Mouse (Mus musculus): ENCODE measurements around the gene Olfr281. TPM values are rescaled to one million over a fixed set of nuclear protein-coding genes. Genes with fewer than 3 reads are reported as not detected.
A peak's percentile ranks its signal among the peaks of the same experiment; 100 is the strongest.
"Not testable (repeated sequence)": the region's sequence is repeated elsewhere in the genome, so short reads cannot be mapped to it uniquely, and the experiment has no call there.

Gene Olfr281
- not detected for total RNA-seq (2021)

DNA sequence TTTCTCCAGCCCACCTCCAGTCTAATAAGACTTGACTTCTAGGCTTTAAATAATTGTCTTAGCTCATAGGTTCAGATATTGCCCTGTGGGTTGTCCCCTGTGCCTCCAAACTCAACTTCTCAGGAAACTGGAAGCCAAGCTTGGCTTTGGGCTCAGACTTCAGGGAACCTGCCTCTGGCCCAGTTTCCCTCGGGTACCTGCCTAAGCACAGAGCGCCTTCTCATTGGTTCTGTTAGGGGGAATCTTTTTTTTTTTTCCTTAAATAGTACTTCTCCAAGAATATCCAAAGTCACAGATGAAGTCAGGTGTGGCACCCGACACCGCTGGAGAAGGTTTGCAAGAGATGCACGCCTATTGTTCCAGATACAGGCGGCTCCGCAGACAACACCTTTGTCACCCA, at the start of gene Olfr281:
Gene Olfr281 (plus strand): TSS at position 301 of the 400 bp plus-strand sequence.
- DNase-seq: no peak
- intact Hi-C loops (cut with DNase I): no loop called here

DNA sequence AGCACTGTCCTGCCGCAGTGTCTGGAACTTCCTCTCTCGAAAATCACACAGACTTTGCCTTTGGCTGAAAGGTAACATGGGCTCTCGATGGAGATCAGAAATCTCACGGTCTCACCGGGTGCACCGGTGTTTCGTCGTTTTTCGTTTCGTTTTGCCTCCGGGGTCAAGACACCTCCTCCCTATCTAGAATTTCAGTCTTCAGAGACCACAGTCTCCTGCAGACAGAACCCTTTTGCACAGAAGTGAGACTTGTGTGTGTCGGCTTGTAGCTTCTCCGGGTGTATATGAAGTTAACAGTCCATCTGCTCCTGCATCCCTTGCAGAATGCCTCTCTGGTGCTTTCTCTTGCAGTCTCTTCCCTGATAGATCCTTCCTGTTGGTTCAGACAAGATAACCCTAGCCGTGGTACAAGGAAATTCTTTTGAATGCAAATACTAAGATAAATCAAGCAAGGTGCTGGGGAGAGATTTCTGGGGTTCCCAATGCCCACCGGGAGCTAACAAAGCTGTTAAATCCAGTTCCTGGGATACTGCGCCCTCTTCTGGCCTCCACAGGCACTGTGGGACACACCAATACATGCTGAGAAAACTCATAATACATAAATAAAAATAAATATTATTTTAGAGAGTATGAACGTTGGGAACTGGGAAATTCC, 43.9 kb upstream of the Olfr281 start:
- intact Hi-C loops (cut with DNase I): no loop called here

DNA sequence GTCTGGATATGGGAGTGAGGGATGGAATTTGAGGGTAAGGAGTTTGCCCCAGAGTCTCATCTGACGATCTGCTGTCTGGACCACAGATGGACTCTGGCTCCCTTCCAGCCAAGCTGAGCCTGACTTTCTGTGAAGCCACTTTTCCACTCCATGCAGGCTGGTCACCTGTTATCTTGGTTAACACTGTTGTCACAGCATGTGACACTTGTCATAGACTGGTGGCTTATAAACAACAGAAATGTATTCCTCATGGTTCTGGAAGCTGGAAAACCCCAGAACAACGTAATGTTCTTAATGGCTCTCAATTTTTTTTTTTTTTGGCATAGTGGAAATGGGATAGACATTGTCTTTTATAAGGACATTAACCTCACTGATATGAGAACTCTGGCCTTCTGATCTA, 42.8 kb upstream of the Olfr281 start:
- intact Hi-C loops (cut with DNase I): no loop called here
- DNase-seq: no peak

More for the DNA sequence above, 43.9 kb upstream of the Olfr281 start:
- DNase-seq: peak; percentile 33

DNA sequence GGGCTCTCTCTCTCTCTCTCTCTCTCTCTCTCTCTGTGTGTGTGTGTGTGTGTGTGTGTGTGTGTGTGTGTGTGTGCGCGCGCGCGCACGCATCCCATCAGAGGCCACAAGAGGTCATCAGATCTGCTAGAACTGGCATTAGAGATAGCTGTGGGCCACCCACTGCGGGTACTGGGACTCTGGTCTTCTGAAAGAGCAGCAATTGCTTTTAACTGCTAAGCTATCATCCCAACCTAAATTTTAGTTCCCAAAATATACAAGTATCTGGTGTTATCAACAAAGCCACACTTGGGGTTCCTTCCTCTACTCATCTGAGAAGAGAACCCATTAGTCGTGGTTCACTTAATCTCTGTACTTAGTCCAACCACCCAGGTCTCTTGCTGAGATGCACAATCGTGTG, 42.1 kb upstream of the Olfr281 start:
- intact Hi-C loops (cut with DNase I): no loop called here
- DNase-seq: no peak

DNA sequence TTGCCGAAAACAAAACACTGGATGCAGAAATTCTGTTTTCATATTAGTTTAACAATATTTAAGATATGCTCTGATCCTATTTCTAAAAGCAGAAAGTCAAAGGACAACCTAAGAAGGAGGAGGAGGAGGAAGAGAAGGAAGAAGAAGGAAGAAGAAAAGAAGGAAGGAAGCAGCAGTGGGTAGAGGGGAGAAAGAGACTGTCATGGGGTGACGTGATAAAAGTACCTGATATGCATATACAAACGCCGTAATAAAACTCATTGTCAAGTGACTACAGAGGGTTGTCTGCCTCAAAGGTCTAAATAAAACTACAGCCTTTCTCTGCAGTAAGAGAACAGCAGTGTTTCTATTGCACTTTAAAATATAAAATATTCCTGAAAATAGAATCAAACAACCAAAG, 36.4 kb upstream of the Olfr281 start:
- DNase-seq: no peak
- intact Hi-C loops (cut with DNase I): no loop called here

DNA sequence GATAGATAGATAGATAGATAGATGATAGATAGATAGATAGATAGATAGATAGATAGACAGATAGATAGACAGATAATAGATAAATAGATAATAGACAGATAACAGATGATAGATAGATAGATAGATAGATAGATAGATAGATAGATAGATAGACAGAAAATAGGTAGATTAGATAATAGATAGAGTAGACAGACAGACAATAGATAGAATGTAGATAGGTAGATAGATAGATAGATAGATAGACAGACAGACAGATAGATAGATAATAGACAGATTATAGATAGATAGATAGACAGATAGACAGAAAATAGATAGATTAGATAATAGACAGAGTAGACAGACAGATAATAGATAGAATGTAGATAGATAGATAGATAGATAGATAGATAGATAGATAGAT, 35.6 kb upstream of the Olfr281 start:
- intact Hi-C loops (cut with DNase I); DNase-seq: not testable (repeated sequence)

DNA sequence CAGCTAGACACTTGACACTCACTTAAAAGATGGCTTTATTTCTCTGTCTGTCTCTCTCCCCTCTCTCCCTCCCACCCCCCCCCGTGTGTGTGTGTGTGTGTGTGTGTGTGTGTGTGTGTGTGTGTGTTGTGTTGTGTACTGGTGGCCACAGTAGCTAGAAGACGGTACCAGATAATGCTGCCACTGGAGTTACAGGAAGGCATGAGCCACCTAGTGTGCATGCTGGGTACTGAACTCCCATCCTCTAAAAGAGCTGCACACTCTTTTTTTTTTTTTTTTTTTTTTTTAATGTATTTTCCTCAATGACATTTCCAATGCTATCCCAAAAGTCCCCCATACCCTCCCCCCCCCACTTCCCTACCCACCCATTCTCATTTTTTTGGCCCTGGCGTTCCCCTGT, 35.1 kb upstream of the Olfr281 start:
- intact Hi-C loops (cut with DNase I); DNase-seq: not testable (repeated sequence)

DNA sequence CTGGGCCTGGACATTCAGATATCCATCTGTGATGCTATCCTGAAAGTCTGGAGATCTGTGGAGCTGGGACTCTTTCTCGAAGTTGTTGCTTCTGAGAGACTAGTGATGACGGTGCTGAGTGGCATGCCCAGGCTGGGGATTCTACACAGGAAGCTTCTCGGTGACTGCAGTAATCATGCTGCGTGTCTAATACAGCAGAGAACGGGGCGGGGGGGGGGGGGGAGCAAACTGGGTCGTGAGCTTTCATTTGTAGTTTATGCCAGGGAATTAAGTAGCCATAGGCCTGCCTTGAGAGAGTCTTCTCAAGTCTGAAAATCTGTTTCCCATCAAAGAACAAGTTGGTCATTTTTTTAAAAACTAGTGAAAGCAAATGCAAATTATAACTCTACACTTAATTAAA, 34.3 kb upstream of the Olfr281 start:
- DNase-seq: no peak
- intact Hi-C loops (cut with DNase I): no loop called here

DNA sequence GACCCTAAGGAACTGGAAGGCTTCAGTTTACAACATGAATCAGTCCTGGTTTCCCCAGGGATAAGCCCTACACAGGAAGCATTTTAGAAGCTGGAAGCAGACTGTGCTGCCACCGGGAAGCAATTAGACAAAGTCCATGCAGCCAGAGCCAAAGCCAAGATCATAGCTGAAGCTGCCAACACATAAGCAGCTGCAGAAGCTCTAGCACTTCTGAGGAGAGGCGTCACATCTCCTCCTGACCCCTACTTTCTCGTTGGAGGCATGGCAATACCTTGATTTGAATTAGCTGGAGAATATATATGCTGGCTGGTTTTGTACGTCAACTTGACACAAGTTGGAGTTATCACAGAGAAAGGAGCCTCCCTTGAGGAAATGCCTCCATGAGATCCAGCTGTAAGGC, 31.5 kb upstream of the Olfr281 start:
- intact Hi-C loops (cut with DNase I): no loop called here
- no peak for DNase-seq

DNA sequence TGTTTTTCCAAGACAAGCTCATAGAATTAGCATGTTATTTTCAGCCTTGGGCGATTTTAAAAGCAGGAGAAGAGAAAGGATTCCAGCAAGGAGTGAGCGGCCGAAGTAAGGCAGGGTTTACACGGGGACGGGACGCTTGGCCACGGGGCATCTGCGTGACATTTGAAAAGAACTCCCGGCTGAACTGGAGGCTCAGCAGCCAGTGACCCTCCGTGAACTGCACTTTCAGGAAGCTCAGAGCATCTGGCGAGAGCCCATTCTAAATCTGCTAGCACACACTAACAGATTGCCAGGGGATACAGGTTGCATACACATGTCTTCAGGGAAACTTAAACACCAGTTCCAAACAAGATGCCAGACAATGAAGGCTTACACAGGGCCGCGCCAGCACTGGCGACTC, 28.1 kb upstream of the Olfr281 start:
- DNase-seq: no peak
- intact Hi-C loops (cut with DNase I): no loop called here

DNA sequence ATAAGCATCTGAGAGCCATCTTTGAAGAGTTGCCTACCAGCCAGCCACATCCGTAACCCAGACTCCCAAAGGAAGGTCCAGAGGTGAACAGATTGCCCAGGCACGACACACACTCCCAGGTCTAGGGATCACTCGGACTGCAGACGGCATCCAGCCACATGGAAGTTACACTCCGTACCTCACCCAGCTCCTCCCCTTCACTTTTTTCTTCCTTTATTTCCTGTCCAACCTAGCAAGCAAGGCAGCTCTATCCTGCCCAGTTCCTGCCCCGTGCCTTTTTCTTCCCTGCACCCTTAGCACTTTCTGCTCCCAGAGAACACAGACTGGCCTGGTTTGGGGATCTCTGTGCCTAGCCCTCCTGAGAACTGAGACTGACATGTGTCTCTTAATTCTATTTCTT, 27.6 kb upstream of the Olfr281 start:
- intact Hi-C loops (cut with DNase I): no loop called here
- DNase-seq: no peak

DNA sequence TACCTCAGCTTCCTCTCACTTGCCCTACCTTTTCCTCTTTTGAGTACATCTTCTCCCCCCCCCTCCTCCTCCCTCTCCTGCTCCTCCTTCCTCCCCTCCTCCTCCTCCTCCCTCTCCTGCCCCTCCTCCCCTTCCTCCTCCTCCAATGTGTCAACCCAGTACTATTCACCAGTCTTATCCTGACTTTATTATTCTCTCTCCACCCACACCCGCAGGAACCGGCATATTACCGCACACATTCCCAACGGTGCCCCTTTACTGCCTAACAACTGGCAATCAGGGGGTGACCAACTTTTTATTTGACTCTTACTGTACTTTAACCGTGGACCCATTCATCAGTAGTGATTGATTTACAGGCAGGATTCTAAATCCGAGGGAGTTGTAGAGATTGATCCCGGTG, 27.2 kb upstream of the Olfr281 start:
- intact Hi-C loops (cut with DNase I): no loop called here
- DNase-seq: no peak

DNA sequence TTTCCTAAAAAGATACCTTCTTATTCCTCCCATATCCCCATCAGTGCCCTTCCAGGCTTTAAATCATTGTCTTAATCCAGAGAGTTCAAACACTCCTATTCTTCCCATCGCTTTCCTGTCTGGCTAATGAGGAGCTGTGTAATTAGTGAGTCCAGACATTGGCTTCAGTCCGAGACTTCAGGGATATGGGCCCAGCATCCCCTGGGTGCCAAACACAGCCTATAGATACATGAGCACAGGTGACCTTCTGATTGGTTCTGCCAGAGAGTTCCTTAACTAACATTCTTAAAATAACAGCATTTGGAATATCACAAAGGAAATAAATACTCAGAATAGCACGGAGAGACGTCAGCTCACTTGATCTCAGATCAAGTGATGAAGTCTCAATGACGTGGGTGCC, 21.5 kb upstream of the Olfr281 start, which contains the start of gene Olfr282:
Gene Olfr282 (plus strand): TSS at position 301 of the 400 bp plus-strand sequence.
- intact Hi-C loops (cut with DNase I); DNase-seq: not testable (repeated sequence)

DNA sequence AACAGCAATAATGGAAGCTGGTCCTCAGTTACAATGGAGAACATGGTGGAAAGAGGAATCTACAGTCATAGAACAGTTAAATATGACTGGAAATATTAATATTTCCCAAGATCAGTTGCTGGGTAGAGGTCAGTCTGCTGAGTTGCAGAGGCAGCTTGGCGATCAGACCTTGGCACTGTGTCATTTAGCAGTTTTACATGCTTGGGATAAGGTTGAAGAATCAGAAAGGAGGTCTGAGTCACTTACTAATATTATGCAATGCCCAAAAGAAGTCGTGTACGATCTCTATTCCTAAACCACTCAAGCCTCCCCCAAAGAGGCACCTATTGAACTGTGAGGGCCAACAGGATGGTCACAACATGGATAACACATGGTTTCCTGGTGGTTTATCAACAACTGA, 7.8 kb upstream of the Olfr281 start:
- intact Hi-C loops (cut with DNase I): no loop called here
- no peak for DNase-seq

DNA sequence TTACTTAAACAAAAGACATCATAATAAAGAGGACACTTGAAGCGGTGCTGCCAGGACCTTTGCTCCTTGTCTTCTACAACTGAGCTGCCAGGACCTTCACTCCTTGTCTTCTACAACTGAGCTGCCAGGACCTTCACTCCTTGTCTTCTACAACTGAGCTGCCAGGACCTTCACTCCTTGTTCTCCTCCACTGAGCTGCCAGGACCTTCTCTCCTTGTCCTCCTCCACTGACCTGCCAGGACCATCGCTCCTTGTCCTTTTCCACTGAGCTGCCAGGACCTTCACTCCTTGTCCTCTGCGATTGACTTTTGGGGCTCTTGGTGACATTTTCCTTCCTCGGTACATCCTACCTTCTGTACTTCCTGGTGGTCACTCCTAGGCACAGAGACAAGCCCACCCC, 3.9 kb upstream of the Olfr281 start:
- peak; percentile 2 for DNase-seq
- intact Hi-C loops (cut with DNase I): no loop called here

DNA sequence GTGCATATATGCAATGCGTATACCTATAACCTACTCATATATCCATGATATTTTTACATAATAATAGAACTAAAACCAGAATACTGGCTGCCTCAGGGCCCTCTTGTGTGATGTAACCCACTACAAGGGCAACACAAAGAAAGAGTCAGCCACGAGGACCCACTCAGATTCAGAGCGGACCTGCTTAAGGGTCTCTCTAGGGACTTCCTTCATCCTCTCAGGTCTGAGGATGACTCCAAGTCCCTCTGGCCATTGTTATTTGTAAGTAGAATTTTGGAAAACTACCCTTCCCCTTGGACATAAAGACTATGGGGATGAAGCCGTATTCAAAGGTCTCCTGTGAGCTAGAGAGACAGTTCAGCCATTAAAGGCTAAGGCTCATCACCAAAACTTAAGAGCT, 17.2 kb downstream of the Olfr281 start, which contains the start of gene OR5BS1P:
Gene OR5BS1P (plus strand): TSS at position 301 of the 400 bp plus-strand sequence.
- no peak for DNase-seq
- intact Hi-C loops (cut with DNase I): no loop called here

DNA sequence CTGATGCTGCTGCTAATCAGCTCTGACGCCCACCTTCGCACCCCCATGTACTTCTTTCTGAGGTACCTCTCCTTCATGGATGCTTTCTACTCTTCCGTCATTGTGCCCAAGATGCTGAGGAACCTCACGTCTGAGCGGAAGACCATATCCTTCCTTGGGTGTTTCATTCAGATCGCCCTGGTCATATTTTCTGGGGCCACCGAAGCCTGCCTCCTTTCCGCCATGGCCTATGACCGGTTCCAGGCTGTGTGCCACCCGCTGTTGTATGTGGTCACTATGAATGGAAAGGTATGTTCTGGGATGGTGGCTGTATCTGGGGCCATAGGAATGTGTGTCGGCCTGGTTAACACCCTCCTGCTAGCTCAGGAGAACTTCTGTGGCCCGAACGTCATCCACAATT, 19.2 kb downstream of the Olfr281 start:
- no peak for DNase-seq
- intact Hi-C loops (cut with DNase I): no loop called here

DNA sequence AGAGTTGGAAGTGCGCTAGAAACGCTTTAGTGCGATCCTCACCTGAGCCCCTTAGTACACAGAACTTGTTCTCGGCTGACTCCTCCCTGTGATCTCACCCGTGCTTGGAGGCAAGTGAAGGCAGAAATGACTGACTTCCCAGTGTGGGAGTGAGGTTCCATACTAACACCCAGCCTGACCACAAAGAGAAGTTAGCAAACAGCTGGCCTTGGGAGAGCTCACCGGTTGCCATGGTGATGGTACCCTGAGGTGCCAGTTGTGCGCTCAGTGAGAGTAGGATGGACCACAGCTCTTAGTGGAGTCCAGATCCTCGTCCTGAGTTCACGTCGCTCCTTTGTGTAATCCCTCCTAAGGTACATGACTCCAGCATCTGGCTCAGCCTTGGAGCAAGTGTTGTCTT, 22.6 kb downstream of the Olfr281 start:
- no peak for DNase-seq
- intact Hi-C loops (cut with DNase I): no loop called here

DNA sequence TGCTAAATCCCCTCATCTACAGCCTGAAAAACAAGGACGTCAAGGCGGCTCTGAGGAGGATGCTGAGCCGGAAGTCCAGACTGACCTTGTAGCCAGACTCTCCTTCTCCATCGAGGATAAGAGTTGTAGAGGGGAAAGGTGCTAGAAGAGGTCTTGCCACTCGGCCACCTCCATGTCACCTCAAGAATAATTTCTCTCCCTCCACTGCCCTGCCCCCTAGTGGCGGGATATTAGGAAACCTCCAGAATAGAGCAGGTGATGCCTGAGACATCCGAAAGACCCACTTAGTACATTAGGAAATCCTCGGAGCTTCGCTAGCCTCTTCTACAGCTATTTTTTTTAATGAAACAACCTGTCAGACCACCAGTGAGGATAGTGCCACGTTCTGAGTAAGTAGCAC, 23.0 kb downstream of the Olfr281 start:
- DNase-seq: peak; percentile 53
- intact Hi-C loops (cut with DNase I): no loop called here

DNA sequence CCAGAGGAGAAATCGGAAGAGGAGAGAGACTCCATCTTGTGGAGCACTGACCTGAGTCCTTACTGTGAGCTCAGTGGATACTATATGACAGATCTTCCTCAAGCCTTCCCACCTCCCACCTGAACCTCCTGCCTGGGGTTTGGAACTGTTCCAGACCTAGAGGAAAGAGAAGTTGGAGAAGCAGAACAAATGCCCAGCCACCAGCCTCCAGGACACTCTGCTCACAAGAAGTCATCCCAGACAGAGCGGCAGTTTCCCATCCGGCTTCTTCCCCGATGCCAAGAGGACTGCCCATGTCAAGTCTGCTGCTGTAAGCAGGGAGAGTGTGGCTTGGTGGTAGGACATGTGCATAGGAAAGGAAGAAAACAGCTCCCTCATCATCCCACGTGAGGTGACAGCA, 23.9 kb downstream of the Olfr281 start:
- intact Hi-C loops (cut with DNase I): no loop called here
- DNase-seq: no peak

DNA sequence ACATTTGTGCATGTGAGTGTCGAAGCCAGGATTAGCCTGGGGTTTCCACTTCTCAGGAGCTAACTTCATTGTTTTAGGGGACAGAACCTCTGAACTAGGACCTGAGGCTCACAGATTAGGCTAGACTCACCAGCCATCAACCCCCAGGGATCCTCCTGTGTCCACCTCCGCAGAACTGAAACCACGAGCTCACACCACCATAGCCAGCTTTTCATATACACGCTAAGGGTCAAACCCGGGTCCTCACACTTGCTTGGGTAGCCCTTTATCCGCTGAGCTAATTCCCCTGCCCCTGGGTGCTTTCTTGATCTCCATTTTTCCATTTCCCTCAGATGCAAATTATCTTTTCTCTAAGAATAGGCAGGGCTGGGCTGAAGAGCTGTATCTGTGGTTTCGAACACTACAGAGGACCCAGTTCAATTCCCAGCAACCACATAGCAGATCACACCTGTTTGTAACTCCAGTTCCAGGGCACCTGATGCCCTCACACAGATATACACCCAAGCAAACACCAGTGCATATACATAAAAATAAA, 27.2 kb downstream of the Olfr281 start:
- no peak for DNase-seq
- intact Hi-C loops (cut with DNase I): no loop called here

DNA sequence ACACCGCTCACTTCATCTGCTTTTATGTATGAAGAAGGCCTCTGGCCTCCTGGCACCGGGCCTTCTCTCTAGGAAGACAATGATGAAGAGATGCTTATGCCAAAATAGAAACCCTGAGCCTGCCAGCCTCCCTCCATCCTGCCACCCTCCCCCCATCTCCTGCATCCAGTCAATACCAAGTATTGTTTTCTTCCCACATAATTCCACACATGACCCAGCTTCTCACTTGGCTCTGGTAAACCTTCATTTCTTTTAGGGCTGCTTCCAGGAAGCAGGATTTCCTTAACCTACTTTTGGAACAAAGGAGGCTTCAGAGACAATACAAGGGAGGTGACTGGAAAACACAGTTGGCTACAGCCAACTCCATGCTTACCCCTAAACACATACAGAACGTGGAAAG, 30.3 kb downstream of the Olfr281 start, which contains the start of gene Lalba:
Gene Lalba (minus strand): TSS at position 21 of the 400 bp plus-strand sequence.
- intact Hi-C loops (cut with DNase I): no loop called here
- DNase-seq: no peak

All from left cerebral cortex, postnatal 4 days (tissue).